Mouse (Mus musculus): ENCODE data around the gene Lingo2. TPM values are rescaled to one million over a fixed set of nuclear protein-coding genes. Genes with fewer than 3 reads are reported as not detected.

Gene Lingo2
- total and polyA plus RNA-seq, 2 experiments: not detected

DNA sequence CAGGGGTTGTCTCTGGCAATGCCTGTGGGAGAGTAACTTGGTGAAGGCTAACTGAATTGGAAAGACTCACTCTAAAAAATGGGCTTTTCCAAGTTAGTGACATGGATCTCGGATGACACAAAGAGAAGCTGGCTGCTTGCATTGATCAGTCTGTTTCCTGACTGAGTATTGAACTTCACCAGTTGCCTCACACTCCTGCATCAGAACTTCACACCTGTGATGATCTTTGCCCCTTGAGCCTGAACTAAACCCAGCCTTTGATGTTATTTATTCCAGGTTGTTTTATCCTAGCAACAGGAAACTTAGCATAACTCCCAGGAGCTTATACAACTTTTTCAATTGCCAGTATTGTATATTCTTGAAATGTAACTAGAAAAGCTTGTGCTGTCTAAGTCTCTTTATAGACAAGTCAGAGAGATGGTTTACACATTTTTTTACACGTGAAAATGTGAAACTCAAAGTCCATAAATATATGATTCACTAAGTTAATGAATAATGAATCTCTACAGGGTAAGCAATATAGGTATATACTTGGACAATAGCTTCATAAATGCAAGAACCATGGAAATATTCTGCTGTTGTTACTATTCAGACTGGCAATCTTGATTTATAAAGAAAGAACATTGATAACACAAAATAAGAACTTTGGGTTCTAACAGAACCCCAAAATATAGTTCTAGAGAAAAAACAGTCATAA lies 410.7 kb downstream of the Lingo2 start:
- H3K4me3 ChIP-seq (ENCODE audit: insufficient read depth, low read depth, low read length): no peak overlapping the region
- no peaks in the 10 kb centered on the region for H3K4me1 ChIP-seq (ENCODE audit: control insufficient read depth, insufficient read depth, low read length)
- H3K9ac ChIP-seq (ENCODE audit: low read depth, low read length): no peak overlapping the region
- H3K27ac ChIP-seq (replicated peaks; ENCODE audit: insufficient read depth, low read depth, low read length): no peak overlapping the region
- peak; percentile 29 for DNase-seq (ENCODE audit: extremely low read depth, low read depth, low spot score)
- 20% methylated on average over 2 of the region's 2 CpGs for WGBS
- TF ChIP-seq CTCF (IDR thresholded peaks at IDR 0.05; ENCODE audit: low read depth, low read length) (no peak), POLR2A (IDR thresholded peaks at IDR 0.05; ENCODE audit: extremely low read depth, insufficient read depth, low read length) (no peak)
- H3K27me3 ChIP-seq (ENCODE audit: control insufficient read depth, insufficient read depth, low read length): no peaks in the 10 kb centered on the region
- H3K79me2 ChIP-seq (ENCODE audit: control insufficient read depth, insufficient read depth, low read length): no peaks in the 10 kb centered on the region
- no peaks in the 10 kb centered on the region for H3K36me3 ChIP-seq (ENCODE audit: control insufficient read depth, insufficient read depth, low read length)

DNA sequence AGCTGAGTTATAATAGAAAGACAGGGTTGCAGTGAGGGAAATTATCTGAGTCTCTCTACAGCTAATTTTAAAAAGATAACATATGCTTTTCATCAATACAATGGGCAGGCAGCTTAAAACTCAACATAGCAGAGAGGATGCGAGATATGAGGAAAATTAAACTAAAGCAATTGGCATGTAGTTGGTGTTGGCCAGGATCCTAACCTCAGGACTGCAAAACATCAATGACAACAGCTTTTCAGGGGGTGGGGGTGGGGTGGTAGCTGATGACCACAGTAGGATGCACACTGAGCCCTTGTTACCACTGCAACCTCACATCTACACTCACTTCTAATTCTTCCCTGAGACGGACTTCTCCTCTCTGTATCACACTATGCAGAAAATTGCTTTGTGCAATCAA lies 417.7 kb downstream of the Lingo2 start:
- Histone ChIP-seq H3K36me3 (ENCODE audit: control insufficient read depth, insufficient read depth, low read length) (no peaks in the 10 kb centered on the region), H3K4me1 (ENCODE audit: control insufficient read depth, insufficient read depth, low read length) (no peaks in the 10 kb centered on the region; the same call in 1 of the 2 replicates), H3K27me3 (ENCODE audit: control insufficient read depth, insufficient read depth, low read length) (no peaks in the 10 kb centered on the region), H3K27ac (replicated peaks; ENCODE audit: insufficient read depth, low read depth, low read length) (no peak overlapping the region), H3K4me3 (ENCODE audit: insufficient read depth, low read depth, low read length) (no peak overlapping the region), H3K9ac (ENCODE audit: low read depth, low read length) (no peak overlapping the region), H3K79me2 (ENCODE audit: control insufficient read depth, insufficient read depth, low read length) (no peaks in the 10 kb centered on the region)
- WGBS: 83% methylated on average over 2 of the region's 2 CpGs
- no peak for DNase-seq (ENCODE audit: extremely low read depth, low read depth, low spot score)
- no peak for TF ChIP-seq POLR2A (IDR thresholded peaks at IDR 0.05; ENCODE audit: extremely low read depth, insufficient read depth, low read length)
- no peak for TF ChIP-seq CTCF (IDR thresholded peaks at IDR 0.05; ENCODE audit: low read depth, low read length)

DNA sequence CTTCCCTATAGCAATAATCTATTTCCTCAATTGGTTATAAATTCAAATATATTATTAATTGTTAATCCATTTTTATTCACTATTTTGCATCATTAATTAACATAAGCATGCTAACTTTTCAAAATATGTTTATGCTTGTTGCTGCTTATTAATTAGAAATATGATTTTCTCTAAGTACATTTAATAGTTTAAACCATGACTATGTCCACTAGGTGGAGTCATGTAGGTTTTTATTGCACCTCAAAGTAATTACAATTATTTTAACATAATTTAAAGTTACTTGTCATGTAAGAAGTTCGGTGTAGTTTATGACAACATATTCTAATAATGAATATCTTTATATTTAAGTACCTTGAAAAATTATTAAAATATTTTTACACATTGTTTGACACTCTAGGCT lies 461.3 kb downstream of the Lingo2 start:
- Histone ChIP-seq H3K4me3 (ENCODE audit: insufficient read depth, low read depth, low read length) (no peak overlapping the region), H3K4me1 (ENCODE audit: control insufficient read depth, insufficient read depth, low read length) (no peaks in the 10 kb centered on the region), H3K79me2 (ENCODE audit: control insufficient read depth, insufficient read depth, low read length) (no peaks in the 10 kb centered on the region), H3K9ac (ENCODE audit: low read depth, low read length) (no peak overlapping the region), H3K27me3 (ENCODE audit: control insufficient read depth, insufficient read depth, low read length) (no peaks in the 10 kb centered on the region), H3K36me3 (ENCODE audit: control insufficient read depth, insufficient read depth, low read length) (no peaks in the 10 kb centered on the region), H3K27ac (replicated peaks; ENCODE audit: insufficient read depth, low read depth, low read length) (no peak overlapping the region)
- no peak for TF ChIP-seq CTCF (IDR thresholded peaks at IDR 0.05; ENCODE audit: low read depth, low read length)
- DNase-seq (ENCODE audit: extremely low read depth, low read depth, low spot score): no peak
- WGBS: 55% methylated on average over 1 of the region's 1 CpGs

DNA sequence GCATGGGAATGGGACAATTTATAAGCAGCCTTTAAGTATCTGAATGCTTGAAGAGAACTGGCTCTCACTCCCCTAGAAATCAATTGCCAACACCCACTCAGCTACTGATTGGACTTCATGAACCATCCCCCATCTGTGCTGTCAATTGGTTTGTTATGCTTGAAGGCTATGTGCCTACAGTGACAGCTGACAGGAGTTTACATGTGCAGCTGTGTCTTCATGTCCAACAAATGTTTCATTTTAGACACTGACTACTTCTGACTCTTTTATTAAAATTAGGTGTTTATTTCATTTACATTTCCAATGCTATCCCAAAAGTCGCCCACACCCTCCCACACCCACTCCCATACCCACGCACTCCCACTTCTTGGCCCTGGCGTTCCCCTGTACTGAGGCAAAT lies 516.3 kb downstream of the Lingo2 start:
- H3K4me1 ChIP-seq (ENCODE audit: control insufficient read depth, insufficient read depth, low read length): no peaks in the 10 kb centered on the region
- WGBS: 85% methylated on average over 3 of the region's 3 CpGs
- no peak overlapping the region for H3K9ac ChIP-seq (ENCODE audit: low read depth, low read length)
- H3K4me3 ChIP-seq (ENCODE audit: insufficient read depth, low read depth, low read length): no peak overlapping the region
- H3K36me3 ChIP-seq (ENCODE audit: control insufficient read depth, insufficient read depth, low read length): no peaks in the 10 kb centered on the region
- no peaks in the 10 kb centered on the region for H3K27me3 ChIP-seq (ENCODE audit: control insufficient read depth, insufficient read depth, low read length)
- TF ChIP-seq POLR2A (IDR thresholded peaks at IDR 0.05; ENCODE audit: extremely low read depth, insufficient read depth, low read length) (no peak), CTCF (IDR thresholded peaks at IDR 0.05; ENCODE audit: low read depth, low read length) (no peak)
- no peak for DNase-seq (ENCODE audit: extremely low read depth, low read depth, low spot score)
- no peaks in the 10 kb centered on the region for H3K79me2 ChIP-seq (ENCODE audit: control insufficient read depth, insufficient read depth, low read length)
- H3K27ac ChIP-seq (replicated peaks; ENCODE audit: insufficient read depth, low read depth, low read length): no peak overlapping the region

DNA sequence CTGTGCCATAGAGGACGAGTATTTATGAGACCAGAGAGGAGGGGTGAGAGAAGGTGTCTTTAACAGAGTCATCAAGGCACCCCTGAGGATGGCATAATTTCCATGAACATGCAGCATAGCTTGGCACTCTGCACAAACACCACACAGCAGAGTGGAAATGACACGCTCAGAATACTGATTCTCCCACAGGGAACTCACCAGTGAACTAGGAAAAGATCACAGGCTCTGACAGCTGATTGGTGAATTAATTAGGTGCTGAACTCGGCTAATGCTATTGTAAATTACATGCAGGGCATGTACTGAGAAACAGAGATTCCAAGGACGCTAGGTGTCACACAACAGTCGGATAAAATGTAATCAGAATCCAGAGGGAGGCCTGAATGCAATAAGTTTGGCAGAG lies 525.4 kb downstream of the Lingo2 start:
- WGBS: 55% methylated on average over 5 of the region's 5 CpGs
- H3K36me3 ChIP-seq (ENCODE audit: control insufficient read depth, insufficient read depth, low read length): no peaks in the 10 kb centered on the region

DNA sequence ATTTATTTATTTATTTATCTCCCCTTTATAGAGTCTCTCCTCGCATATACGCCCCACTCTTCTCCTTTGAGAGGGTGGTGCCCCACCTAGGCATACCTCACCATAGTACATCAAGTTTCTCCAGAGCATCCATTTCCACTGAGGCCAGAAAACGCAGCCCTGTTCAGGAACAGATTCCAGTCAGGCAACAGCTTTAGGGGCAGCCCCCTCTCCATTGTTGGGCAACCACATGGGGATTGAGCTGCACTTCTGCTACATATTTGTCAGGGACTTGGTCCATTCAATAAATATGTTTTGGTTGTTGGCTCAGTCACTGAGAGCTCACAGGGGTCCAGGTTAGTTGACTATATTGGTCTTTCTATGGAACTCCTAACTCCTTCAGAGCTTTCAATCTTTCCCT lies 544.2 kb downstream of the Lingo2 start:
- Histone ChIP-seq H3K27ac (replicated peaks; ENCODE audit: insufficient read depth, low read depth, low read length) (no peak overlapping the region), H3K4me1 (ENCODE audit: control insufficient read depth, insufficient read depth, low read length) (no peaks in the 10 kb centered on the region), H3K9ac (ENCODE audit: low read depth, low read length) (no peak overlapping the region), H3K36me3 (ENCODE audit: control insufficient read depth, insufficient read depth, low read length) (no peaks in the 10 kb centered on the region), H3K4me3 (ENCODE audit: insufficient read depth, low read depth, low read length) (no peak overlapping the region), H3K27me3 (ENCODE audit: control insufficient read depth, insufficient read depth, low read length) (no peaks in the 10 kb centered on the region), H3K79me2 (ENCODE audit: control insufficient read depth, insufficient read depth, low read length) (no peaks in the 10 kb centered on the region)
- no peak for TF ChIP-seq POLR2A (IDR thresholded peaks at IDR 0.05; ENCODE audit: extremely low read depth, insufficient read depth, low read length)
- no peak for TF ChIP-seq CTCF (IDR thresholded peaks at IDR 0.05; ENCODE audit: low read depth, low read length)
- 86% methylated on average over 3 of the region's 3 CpGs for WGBS
- no peak for DNase-seq (ENCODE audit: extremely low read depth, low read depth, low spot score)

More for the DNA sequence above, 525.4 kb downstream of the Lingo2 start:
- TF ChIP-seq POLR2A (IDR thresholded peaks at IDR 0.05; ENCODE audit: extremely low read depth, insufficient read depth, low read length) (no peak), CTCF (IDR thresholded peaks at IDR 0.05; ENCODE audit: low read depth, low read length) (no peak)
- no peak overlapping the region for H3K4me3 ChIP-seq (ENCODE audit: insufficient read depth, low read depth, low read length)
- no peak overlapping the region for H3K9ac ChIP-seq (ENCODE audit: low read depth, low read length)
- no peaks in the 10 kb centered on the region for H3K79me2 ChIP-seq (ENCODE audit: control insufficient read depth, insufficient read depth, low read length)
- DNase-seq (ENCODE audit: extremely low read depth, low read depth, low spot score): no peak
- H3K4me1 ChIP-seq (ENCODE audit: control insufficient read depth, insufficient read depth, low read length): no peaks in the 10 kb centered on the region
- no peaks in the 10 kb centered on the region for H3K27me3 ChIP-seq (ENCODE audit: control insufficient read depth, insufficient read depth, low read length)
- H3K27ac ChIP-seq (replicated peaks; ENCODE audit: insufficient read depth, low read depth, low read length): no peak overlapping the region

Data from liver, adult 2 months (tissue).